Mouse (Mus musculus): Measurements from ENCODE around the gene Casq2.

GRCm38 (mm10) chr3:102099793-102100192 is 13.6 kb downstream of the Casq2 start:
- no peak for TF ChIP-seq CTCF (IDR thresholded peaks at IDR 0.05)
- no peak for TF ChIP-seq POLR2A (IDR thresholded peaks at IDR 0.05; ENCODE audit: insufficient read depth, low read depth, low read length)
